Mouse (Mus musculus): ENCODE measurements around the gene Pex12.
A peak's percentile ranks its signal among the peaks of the same experiment; 100 is the strongest.
"Not testable (repeated sequence)": the region's sequence is repeated elsewhere in the genome, so short reads cannot be mapped to it uniquely, and the experiment has no call there.

Gene Pex12

GRCm38 (mm10) chr11:83289036-83289435, 13.3 kb downstream of the Pex12 start:
- DNase-seq (ENCODE audit: low spot score in 2 of 2): no peak

- no peak for DNase-seq (ENCODE audit: low spot score in 2 of 2)
These were observed 15.8 kb downstream of the Pex12 start, which contains the start of gene Slfn14 for GRCm38 (mm10) chr11:83286566-83286965. TSS of gene Slfn14 (minus strand) at chr11:83286726.

GRCm38 (mm10) chr11:83285627-83286026, 16.8 kb downstream of the Pex12 start:
- DNase-seq (ENCODE audit: low spot score in 2 of 2): no peak

GRCm38 (mm10) chr11:83282084-83282483, 20.3 kb downstream of the Pex12 start:
- no peak for DNase-seq (ENCODE audit: low spot score in 2 of 2)

- no peak for DNase-seq (ENCODE audit: low spot score in 2 of 2)
These were observed 22.7 kb downstream of the Pex12 start for GRCm38 (mm10) chr11:83279691-83280090.

GRCm38 (mm10) chr11:83279024-83279423, 23.4 kb downstream of the Pex12 start:
- no peak for DNase-seq (ENCODE audit: low spot score in 2 of 2)

GRCm38 (mm10) chr11:83276251-83276650, 26.1 kb downstream of the Pex12 start:
- no peak for DNase-seq (ENCODE audit: low spot score in 2 of 2)

- no peak for DNase-seq (ENCODE audit: low spot score in 2 of 2)
These were observed 30.2 kb downstream of the Pex12 start for GRCm38 (mm10) chr11:83271951-83272843.

- DNase-seq (ENCODE audit: low spot score in 2 of 2): peak; percentile 67 to 84
These were observed 31.0 kb downstream of the Pex12 start for GRCm38 (mm10) chr11:83271151-83271950.

GRCm38 (mm10) chr11:83270842-83271150, 31.6 kb downstream of the Pex12 start:
- DNase-seq (ENCODE audit: low spot score in 2 of 2): no peak

- DNase-seq (ENCODE audit: low spot score in 2 of 2): no peak
These were observed 39.2 kb downstream of the Pex12 start for GRCm38 (mm10) chr11:83263146-83263545.

- DNase-seq (ENCODE audit: low spot score in 2 of 2): no peak
These were observed 39.7 kb downstream of the Pex12 start for GRCm38 (mm10) chr11:83262673-83263072.

- DNase-seq (ENCODE audit: low spot score in 2 of 2): not testable (repeated sequence)
These were observed 45.2 kb downstream of the Pex12 start for GRCm38 (mm10) chr11:83257211-83257610.

All from right cerebral cortex, adult 2 months (tissue).